Mouse (Mus musculus) testis, adult 2 months (tissue): Measurements from ENCODE around the gene Zscan26.

Experiments used
- CTCF ChIP-seq: fragments of 200-500 bp; IDR thresholded peaks from 2 replicates; pipeline ENCODE4 v1.5.1; 2012; ENCODE audit warnings: low read depth, mild to moderate bottlenecking, inconsistent platforms, low read length, moderate library complexity; ENCODE audit not compliant: control insufficient read depth, insufficient read depth, insufficient replicate concordance
- POLR2A ChIP-seq: fragments of 200-500 bp; IDR thresholded peaks from 2 replicates; pipeline ENCODE4 v1.6.1; 2012; ENCODE audit warnings: low read depth, mild to moderate bottlenecking, inconsistent platforms, low read length, moderate library complexity; ENCODE audit not compliant: control insufficient read depth

GRCm38 (mm10) chr13:21440503-21441206, 12.9 kb downstream of the Zscan26 start, which contains the start of gene Pgbd1:
- TF ChIP-seq CTCF (no peak), POLR2A (peak; percentile 47; the same call in 1 of the 2 replicates)
